Mouse (Mus musculus): Measurements from ENCODE around the gene 4930432M17Rik. TPM values are rescaled to one million over a fixed set of nuclear protein-coding genes. Genes with fewer than 3 reads are reported as not detected.

Gene 4930432M17Rik
- polyA plus RNA-seq, 1 experiment from 2014 or later, result not detected

DNA sequence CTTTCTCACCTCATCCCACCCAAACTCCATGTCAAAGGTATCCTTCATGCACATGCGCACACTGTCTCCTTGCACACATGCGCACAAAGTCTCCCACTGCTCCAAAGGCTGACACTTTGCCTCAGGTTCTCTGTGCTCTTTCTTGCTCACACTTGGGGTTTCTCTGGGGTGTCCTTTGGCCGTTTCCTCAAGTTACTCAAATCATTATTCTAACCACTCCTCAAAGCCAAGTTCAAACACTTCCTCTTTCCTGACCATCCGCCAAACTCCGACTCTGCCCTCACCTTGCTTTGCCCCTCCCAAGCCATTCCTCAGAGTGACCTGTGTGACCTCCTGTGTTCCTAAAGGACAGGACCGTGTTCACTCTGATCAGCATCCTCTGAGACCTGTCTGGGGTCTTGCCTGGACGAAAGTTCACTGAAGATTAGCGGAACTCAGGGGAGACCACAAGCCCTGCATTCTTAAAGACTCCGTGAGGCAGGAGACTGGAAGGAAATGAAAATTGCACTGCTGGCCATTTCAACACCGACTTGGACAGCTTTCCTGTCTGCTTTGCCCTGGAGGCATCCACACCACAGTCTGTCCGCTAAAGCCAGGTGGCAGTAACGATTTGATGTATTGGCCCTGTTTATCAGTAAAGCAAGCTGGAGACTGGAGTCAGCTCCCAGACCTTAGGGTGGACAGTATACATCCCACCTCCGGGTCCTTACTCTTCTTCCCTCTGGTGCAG, 22.6 kb downstream of the 4930432M17Rik start:
- H3K36me3 ChIP-seq (ENCODE audit: control insufficient read depth, insufficient read depth), result no peaks in the 10 kb centered on the region
- no peak overlapping the region for H3K9ac ChIP-seq (ENCODE audit: low read depth, low read length)
- no peak overlapping the region for H3K4me2 ChIP-seq (ENCODE audit: low read depth, low read length)
- no peaks in the 10 kb centered on the region for H3K27me3 ChIP-seq (ENCODE audit: control insufficient read depth, insufficient read depth, low read depth, low read length)
- no peaks in the 10 kb centered on the region for H3K4me1 ChIP-seq (ENCODE audit: control insufficient read depth, low read depth, low read length)
- no peak overlapping the region for H3K27ac ChIP-seq (ENCODE audit: low read length)
- 33% methylated on average over 13 of the region's 13 CpGs for WGBS (ENCODE audit: insufficient replicate concordance)
- H3K4me3 ChIP-seq (ENCODE audit: low read depth, low read length), result no peak overlapping the region
- H3K9me3 ChIP-seq (replicated peaks; ENCODE audit: control insufficient read depth, low read length), result no peaks in the 10 kb centered on the region
- peak; percentile 24; the same call in 1 of the 2 replicates for ATAC-seq (ENCODE audit: low read depth)

DNA sequence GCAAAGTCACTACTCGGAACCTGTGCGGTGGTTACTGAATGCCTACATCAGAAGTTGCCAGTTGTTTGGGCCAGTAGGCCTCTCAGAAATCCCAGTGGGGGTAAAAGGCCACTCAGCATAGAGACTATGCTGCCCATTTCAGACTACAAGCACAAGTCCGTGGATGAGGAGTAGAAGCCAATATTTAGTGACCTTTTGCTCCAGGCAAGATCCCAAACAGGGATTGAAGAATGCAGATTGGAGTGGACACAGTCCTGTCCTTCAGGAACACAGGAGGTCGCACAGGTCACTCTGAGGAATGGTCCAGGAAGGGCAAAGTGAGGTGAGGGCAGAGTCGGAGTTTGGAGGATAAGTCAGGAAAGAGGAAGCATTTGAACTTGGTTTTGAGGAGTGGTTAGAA, 23.2 kb downstream of the 4930432M17Rik start:
- no peaks in the 10 kb centered on the region for H3K36me3 ChIP-seq (ENCODE audit: control insufficient read depth, insufficient read depth)
- H3K27ac ChIP-seq (ENCODE audit: low read length), result no peak overlapping the region
- no peak overlapping the region for H3K4me3 ChIP-seq (ENCODE audit: low read depth, low read length)
- no peak overlapping the region for H3K9ac ChIP-seq (ENCODE audit: low read depth, low read length)
- H3K27me3 ChIP-seq (ENCODE audit: control insufficient read depth, insufficient read depth, low read depth, low read length), result no peaks in the 10 kb centered on the region
- 49% methylated on average over 5 of the region's 5 CpGs for WGBS (ENCODE audit: insufficient replicate concordance)
- no peaks in the 10 kb centered on the region for H3K9me3 ChIP-seq (replicated peaks; ENCODE audit: control insufficient read depth, low read length)
- H3K4me1 ChIP-seq (ENCODE audit: control insufficient read depth, low read depth, low read length), result no peaks in the 10 kb centered on the region
- no peak overlapping the region for H3K4me2 ChIP-seq (ENCODE audit: low read depth, low read length)
- ATAC-seq (ENCODE audit: low read depth), result no peak

DNA sequence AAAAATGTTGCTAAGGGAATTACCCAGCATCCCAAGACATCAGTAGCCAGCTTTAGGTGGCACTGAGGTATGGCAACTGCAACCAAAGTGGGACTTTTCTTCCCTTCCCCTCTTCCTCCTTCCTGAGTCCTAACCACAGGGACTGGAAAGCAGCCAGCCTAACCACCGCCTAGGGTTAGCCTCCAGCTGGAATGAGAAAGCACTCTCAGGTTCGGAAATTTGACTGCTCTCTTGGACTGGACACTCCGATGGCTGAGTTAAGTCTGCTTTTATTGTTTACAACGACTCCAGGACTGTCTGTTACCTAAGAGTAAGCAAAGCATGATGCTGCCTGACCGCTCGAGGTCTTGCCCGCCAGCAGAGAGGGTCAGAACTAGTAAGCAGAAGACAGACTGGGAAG, 26.6 kb downstream of the 4930432M17Rik start:
- no peak overlapping the region for H3K4me2 ChIP-seq (ENCODE audit: low read depth, low read length)
- ATAC-seq (ENCODE audit: low read depth), result no peak
- H3K27me3 ChIP-seq (ENCODE audit: control insufficient read depth, insufficient read depth, low read depth, low read length), result no peaks in the 10 kb centered on the region

DNA sequence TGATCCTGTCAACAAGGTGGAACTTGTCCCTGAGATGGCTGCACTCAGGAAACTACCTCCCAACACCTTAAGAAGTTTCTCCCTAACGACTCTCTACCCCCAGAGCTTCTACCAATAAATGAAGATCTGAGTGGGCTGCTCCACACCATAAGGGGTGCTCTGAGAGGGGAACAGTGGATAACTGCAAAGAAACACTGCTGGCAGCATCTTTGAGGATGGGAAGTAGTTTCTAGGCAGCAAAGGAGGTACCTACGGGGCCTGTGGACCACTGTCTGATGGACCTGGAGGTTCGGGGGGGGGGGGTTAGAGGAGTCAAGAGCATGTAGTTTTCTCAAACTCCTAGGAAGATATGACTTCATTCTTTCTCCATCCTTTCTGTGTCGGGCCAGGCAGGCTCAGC, 28.8 kb downstream of the 4930432M17Rik start:
- no peaks in the 10 kb centered on the region for H3K9me3 ChIP-seq (replicated peaks; ENCODE audit: control insufficient read depth, low read length)
- no peak overlapping the region for H3K9ac ChIP-seq (ENCODE audit: low read depth, low read length)
- H3K27ac ChIP-seq (ENCODE audit: low read length), result no peak overlapping the region
- H3K4me3 ChIP-seq (ENCODE audit: low read depth, low read length), result no peak overlapping the region
- H3K27me3 ChIP-seq (ENCODE audit: control insufficient read depth, insufficient read depth, low read depth, low read length), result no peaks in the 10 kb centered on the region
- H3K36me3 ChIP-seq (ENCODE audit: control insufficient read depth, insufficient read depth), result no peaks in the 10 kb centered on the region
- no peak overlapping the region for H3K4me2 ChIP-seq (ENCODE audit: low read depth, low read length)
- no peak for ATAC-seq (ENCODE audit: low read depth)
- 45% methylated on average over 4 of the region's 4 CpGs for WGBS (ENCODE audit: insufficient replicate concordance)
- no peaks in the 10 kb centered on the region for H3K4me1 ChIP-seq (ENCODE audit: control insufficient read depth, low read depth, low read length)

More for the DNA sequence above, 26.6 kb downstream of the 4930432M17Rik start:
- H3K4me3 ChIP-seq (ENCODE audit: low read depth, low read length), result no peak overlapping the region
- H3K4me1 ChIP-seq (ENCODE audit: control insufficient read depth, low read depth, low read length), result no peaks in the 10 kb centered on the region
- no peak overlapping the region for H3K9ac ChIP-seq (ENCODE audit: low read depth, low read length)
- 60% methylated on average over 7 of the region's 7 CpGs for WGBS (ENCODE audit: insufficient replicate concordance)
- no peaks in the 10 kb centered on the region for H3K9me3 ChIP-seq (replicated peaks; ENCODE audit: control insufficient read depth, low read length)
- no peak overlapping the region for H3K27ac ChIP-seq (ENCODE audit: low read length)
- H3K36me3 ChIP-seq (ENCODE audit: control insufficient read depth, insufficient read depth), result no peaks in the 10 kb centered on the region

DNA sequence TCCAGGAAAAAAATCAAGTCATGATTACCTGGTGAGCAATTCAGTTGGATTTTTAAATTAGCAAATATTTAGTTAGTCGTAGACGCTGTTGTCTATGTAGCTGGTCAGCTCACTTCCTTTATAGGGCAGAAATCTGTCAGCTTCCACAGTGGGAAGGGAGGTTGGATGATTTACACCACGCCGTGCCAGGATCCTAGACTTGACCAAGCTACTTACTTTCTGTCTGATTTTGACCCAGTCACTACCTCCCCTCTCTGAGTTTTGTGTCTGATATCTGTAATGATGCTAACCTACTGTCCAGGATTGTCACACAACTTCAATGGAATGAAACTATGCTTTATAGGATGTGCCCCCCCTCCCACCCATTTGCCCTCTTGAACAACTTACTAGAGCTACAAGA, 29.3 kb downstream of the 4930432M17Rik start:
- H3K4me2 ChIP-seq (ENCODE audit: low read depth, low read length), result no peak overlapping the region
- H3K9me3 ChIP-seq (replicated peaks; ENCODE audit: control insufficient read depth, low read length), result no peaks in the 10 kb centered on the region
- no peak overlapping the region for H3K4me3 ChIP-seq (ENCODE audit: low read depth, low read length)
- ATAC-seq (ENCODE audit: low read depth), result no peak
- no peak overlapping the region for H3K9ac ChIP-seq (ENCODE audit: low read depth, low read length)
- H3K36me3 ChIP-seq (ENCODE audit: control insufficient read depth, insufficient read depth), result no peaks in the 10 kb centered on the region
- H3K27me3 ChIP-seq (ENCODE audit: control insufficient read depth, insufficient read depth, low read depth, low read length), result no peaks in the 10 kb centered on the region
- no peak overlapping the region for H3K27ac ChIP-seq (ENCODE audit: low read length)
- 60% methylated on average over 4 of the region's 4 CpGs for WGBS (ENCODE audit: insufficient replicate concordance)
- no peaks in the 10 kb centered on the region for H3K4me1 ChIP-seq (ENCODE audit: control insufficient read depth, low read depth, low read length)

DNA sequence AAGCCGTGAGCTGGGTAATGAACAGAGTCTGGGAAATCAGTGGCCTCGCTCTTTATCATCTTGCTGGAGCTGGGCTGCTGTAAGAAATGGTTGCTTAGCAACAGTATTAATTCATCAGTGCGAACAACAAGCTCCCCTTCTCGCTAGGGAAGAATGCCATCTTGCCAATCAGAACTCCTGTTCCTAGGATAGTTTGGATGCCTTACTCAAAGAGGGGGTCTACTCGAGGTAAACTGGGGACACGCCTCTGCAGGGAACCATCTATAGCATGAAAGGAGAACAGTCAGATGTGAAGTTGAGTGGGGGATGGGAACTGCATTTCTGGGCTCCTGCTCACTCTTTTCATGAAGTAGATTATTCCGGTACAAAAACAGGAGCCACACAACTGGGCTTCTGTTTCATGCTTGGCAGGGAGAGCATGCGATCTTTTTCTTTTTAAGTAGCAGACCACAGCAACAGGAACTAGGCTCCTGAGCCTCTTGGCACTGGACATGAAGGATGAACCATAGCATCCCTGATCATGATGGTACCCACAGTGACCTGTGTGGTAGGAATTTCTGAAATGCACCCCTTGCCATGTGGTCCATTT, 29.9 kb downstream of the 4930432M17Rik start:
- no peaks in the 10 kb centered on the region for H3K4me1 ChIP-seq (ENCODE audit: control insufficient read depth, low read depth, low read length)
- no peak overlapping the region for H3K27ac ChIP-seq (ENCODE audit: low read length)
- H3K4me3 ChIP-seq (ENCODE audit: low read depth, low read length), result no peak overlapping the region
- ATAC-seq (ENCODE audit: low read depth), result no peak
- 64% methylated on average over 8 of the region's 8 CpGs for WGBS (ENCODE audit: insufficient replicate concordance)
- H3K27me3 ChIP-seq (ENCODE audit: control insufficient read depth, insufficient read depth, low read depth, low read length), result no peaks in the 10 kb centered on the region
- H3K36me3 ChIP-seq (ENCODE audit: control insufficient read depth, insufficient read depth), result no peaks in the 10 kb centered on the region
- no peak overlapping the region for H3K4me2 ChIP-seq (ENCODE audit: low read depth, low read length)
- H3K9ac ChIP-seq (ENCODE audit: low read depth, low read length), result no peak overlapping the region
- H3K9me3 ChIP-seq (replicated peaks; ENCODE audit: control insufficient read depth, low read length), result no peaks in the 10 kb centered on the region

DNA sequence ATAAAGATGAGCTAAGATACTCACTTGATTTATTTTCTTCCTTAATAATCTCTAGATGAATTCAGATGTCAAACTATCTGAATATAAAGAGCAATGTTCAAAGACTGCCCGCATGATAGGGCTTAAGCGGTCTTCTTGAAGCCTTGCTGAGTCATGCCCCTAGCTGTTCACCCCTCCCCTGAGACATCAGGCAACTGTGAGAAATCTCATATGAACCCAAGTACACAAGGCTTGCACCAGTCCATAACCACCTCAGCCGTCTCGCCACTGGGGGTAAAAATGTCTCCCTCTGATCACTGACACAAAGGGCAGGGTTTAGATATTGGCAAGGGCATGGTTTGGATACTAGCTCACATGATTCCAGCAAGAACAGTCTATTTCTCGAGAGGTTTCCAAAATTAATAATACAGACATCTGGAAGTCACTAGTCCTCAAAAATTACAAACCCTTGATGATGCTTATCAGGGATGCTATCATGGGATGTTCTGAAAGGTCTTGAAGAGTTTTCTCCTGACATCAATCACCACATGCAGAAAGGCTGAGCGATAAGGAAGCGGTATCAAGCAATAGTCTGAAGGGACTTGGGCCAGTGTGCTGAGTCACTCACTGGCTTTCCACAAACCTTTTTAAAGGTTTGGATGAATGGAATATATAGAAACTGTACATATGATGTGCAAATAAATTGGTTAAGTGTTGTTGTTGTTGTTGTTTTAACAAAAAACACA, 32.8 kb downstream of the 4930432M17Rik start:
- 47% methylated on average over 7 of the region's 7 CpGs for WGBS (ENCODE audit: insufficient replicate concordance)

DNA sequence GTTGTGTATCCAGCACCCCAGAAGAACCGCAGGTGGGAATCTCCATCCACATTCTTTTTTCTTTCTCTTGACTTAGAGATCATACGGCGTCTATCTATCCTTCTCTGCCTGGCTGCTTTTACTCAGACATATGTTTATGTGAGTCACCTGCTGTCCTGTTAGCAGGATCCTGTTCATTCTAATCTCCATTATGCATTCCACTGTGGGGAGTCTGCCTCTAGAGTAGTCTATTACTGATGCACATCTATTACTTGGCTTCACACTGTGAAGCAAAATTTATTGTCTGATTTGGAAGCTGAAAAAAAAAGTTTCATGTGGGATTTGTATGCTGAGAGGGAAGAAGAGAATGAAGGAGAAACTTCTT, 33.3 kb downstream of the 4930432M17Rik start:
- no peak for ATAC-seq (ENCODE audit: low read depth)
- H3K27ac ChIP-seq (ENCODE audit: low read length), result no peak overlapping the region
- 74% methylated on average over 3 of the region's 3 CpGs for WGBS (ENCODE audit: insufficient replicate concordance)

More for the DNA sequence above, 32.8 kb downstream of the 4930432M17Rik start:
- H3K9ac ChIP-seq (ENCODE audit: low read depth, low read length), result no peak overlapping the region
- no peak overlapping the region for H3K4me3 ChIP-seq (ENCODE audit: low read depth, low read length)
- ATAC-seq (ENCODE audit: low read depth), result no peak
- no peak overlapping the region for H3K27ac ChIP-seq (ENCODE audit: low read length)
- H3K36me3 ChIP-seq (ENCODE audit: control insufficient read depth, insufficient read depth), result no peaks in the 10 kb centered on the region
- H3K4me2 ChIP-seq (ENCODE audit: low read depth, low read length), result no peak overlapping the region
- no peaks in the 10 kb centered on the region for H3K9me3 ChIP-seq (replicated peaks; ENCODE audit: control insufficient read depth, low read length)
- H3K27me3 ChIP-seq (ENCODE audit: control insufficient read depth, insufficient read depth, low read depth, low read length), result no peaks in the 10 kb centered on the region
- H3K4me1 ChIP-seq (ENCODE audit: control insufficient read depth, low read depth, low read length), result no peaks in the 10 kb centered on the region

DNA sequence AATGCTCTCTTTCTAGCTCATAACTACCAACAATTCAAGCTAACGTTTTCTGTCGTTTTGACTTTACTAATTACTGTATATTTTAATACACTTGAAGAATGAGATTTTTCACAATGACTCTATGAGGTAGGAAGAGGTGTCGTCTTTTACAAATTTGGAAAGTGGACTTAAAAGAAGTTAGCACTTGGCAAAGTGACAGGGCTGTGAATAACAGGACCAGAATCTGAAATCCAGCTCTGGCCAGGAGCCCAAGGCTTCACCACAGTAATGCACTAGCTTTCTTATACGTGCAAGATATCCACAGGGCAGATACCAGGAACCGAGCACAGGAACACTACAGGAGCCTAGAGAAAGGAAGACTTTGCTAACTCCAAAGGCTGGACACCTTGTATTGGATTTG, 35.5 kb downstream of the 4930432M17Rik start:
- no peak for ATAC-seq (ENCODE audit: low read depth)
- Histone ChIP-seq H3K36me3 (ENCODE audit: control insufficient read depth, insufficient read depth) (no peaks in the 10 kb centered on the region), H3K27ac (ENCODE audit: low read length) (no peak overlapping the region), H3K9me3 (replicated peaks; ENCODE audit: control insufficient read depth, low read length) (no peaks in the 10 kb centered on the region), H3K27me3 (ENCODE audit: control insufficient read depth, insufficient read depth, low read depth, low read length) (no peaks in the 10 kb centered on the region), H3K4me1 (ENCODE audit: control insufficient read depth, low read depth, low read length) (no peaks in the 10 kb centered on the region), H3K4me3 (ENCODE audit: low read depth, low read length) (no peak overlapping the region), H3K9ac (ENCODE audit: low read depth, low read length) (no peak overlapping the region), H3K4me2 (ENCODE audit: low read depth, low read length) (no peak overlapping the region)
- WGBS (ENCODE audit: insufficient replicate concordance), result 59% methylated on average over 5 of the region's 5 CpGs

More for the DNA sequence above, 33.3 kb downstream of the 4930432M17Rik start:
- H3K4me3 ChIP-seq (ENCODE audit: low read depth, low read length), result no peak overlapping the region
- no peak overlapping the region for H3K9ac ChIP-seq (ENCODE audit: low read depth, low read length)
- H3K4me2 ChIP-seq (ENCODE audit: low read depth, low read length), result no peak overlapping the region
- no peaks in the 10 kb centered on the region for H3K4me1 ChIP-seq (ENCODE audit: control insufficient read depth, low read depth, low read length)
- H3K27me3 ChIP-seq (ENCODE audit: control insufficient read depth, insufficient read depth, low read depth, low read length), result no peaks in the 10 kb centered on the region
- no peaks in the 10 kb centered on the region for H3K9me3 ChIP-seq (replicated peaks; ENCODE audit: control insufficient read depth, low read length)
- no peaks in the 10 kb centered on the region for H3K36me3 ChIP-seq (ENCODE audit: control insufficient read depth, insufficient read depth)
